Mouse (Mus musculus) cerebellum, adult 9-10 months (tissue): ENCODE measurements around the gene Gm13090.
A peak's percentile ranks its signal among the peaks of the same experiment; 100 is the strongest.

Experiments used
- DNase-seq: peaks from one replicate; pipeline ENCODE4 v3.0.0; 2022

Gm13090 gene

DNA sequence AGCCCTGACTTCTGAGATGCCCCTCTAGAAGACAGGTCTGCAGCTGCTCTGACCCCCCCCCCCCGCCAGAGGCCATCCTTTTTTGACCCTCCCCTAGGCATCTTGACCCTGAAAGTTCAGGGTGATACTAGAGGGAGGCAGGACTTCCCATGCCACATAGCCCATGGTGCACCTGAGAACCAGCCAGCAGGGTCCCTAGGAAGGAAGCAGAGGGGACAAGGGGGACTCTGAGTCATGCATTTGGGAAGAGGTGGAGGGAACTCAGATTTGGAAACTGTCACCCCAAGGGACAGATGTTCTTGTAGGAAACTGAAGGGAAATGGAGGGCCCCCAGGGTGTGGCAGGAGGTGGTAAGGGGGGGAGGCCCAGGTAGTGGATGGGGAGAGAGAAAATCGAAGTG, 49.2 kb downstream of the Gm13090 start:
- peak; percentile 68 for DNase-seq

DNA sequence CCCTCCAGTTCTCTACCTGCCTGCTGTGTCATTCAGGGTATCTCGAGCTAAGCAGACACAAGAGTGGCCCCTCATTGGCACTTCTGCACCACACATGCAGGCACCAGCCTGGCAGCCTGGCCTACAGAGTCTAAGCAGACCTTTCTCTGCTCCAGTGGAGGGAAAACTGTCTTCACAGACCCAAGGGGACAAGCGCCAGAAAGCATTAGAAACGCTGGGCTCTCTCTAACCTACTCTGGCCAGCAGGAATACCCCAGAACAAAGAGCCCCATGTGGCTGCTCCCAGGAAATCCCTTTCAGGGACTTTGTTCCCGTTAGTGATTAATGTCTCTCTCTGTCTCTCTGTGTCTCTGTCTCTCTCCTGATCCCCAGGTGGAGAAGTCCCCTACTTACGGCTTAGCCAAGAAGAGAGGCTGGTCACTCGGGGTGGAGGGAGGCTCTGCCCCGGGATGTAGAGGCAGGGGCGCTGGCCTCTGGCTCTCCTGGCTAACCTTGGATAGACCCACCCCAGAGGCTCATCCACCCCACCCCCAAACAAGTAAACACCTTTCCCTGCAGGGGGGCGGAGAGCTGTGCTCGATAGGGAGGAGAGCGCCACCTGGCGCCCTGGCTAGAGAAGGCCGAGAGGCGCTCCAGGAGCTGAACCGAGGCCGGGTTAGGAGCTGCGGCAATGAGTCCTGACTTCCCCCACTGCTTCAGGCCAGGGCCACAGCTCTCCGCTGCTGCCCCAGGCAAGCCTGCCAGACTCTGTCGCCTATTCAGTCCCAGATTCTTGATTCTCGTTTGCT, 49.9 kb downstream of the Gm13090 start:
- DNase-seq: peak; percentile 96

GRCm38 (mm10) chr4:151140368-151140982, 51.1 kb downstream of the Gm13090 start:
- peak; percentile 82 for DNase-seq
